Mouse (Mus musculus) cerebellum, adult 2 months (tissue): ENCODE data around the gene Zdhhc16. TPM values are rescaled to one million over a fixed set of nuclear protein-coding genes. Genes with fewer than 3 reads are reported as not detected.

ENCODE experiments used
- DNase-seq, 2 experiments: peaks; one replicate each; pipeline ENCODE4 v3.0.0; 2021
- H3K27ac ChIP-seq: fragments of 200-500 bp; 2 replicates; pipeline ENCODE4 v1.5.1; 2012; ENCODE audit warnings: low read length, control low read depth, inconsistent platforms; ENCODE audit not compliant: insufficient read depth
- H3K27me3 ChIP-seq: fragments of 200-500 bp; 2 replicates; pipeline ENCODE4 v1.6.1; 2012; ENCODE audit warnings: inconsistent platforms, mild to moderate bottlenecking, low read length, moderate library complexity; ENCODE audit not compliant: control insufficient read depth, insufficient read depth
- H3K4me1 ChIP-seq: fragments of 200-500 bp; 2 replicates; pipeline ENCODE4 v1.6.1; 2011; ENCODE audit warnings: low read length; ENCODE audit not compliant: control insufficient read depth, insufficient read depth
- H3K4me3 ChIP-seq: fragments of 200-500 bp; replicated peaks from 2 replicates; pipeline ENCODE3; 2011; ENCODE audit warnings: mild to moderate bottlenecking, low read depth, low read length, control low read depth; ENCODE audit not compliant: insufficient read depth
- CTCF ChIP-seq: fragments of 200-500 bp; IDR thresholded peaks from 2 replicates; pipeline ENCODE4 v1.5.1; 2011; ENCODE audit warnings: low read depth, mild to moderate bottlenecking, control low read depth, low read length, moderate library complexity, borderline replicate concordance; ENCODE audit not compliant: insufficient read depth
- POLR2A ChIP-seq: fragments of 200-500 bp; IDR thresholded peaks from 2 replicates; pipeline ENCODE4 v1.6.1; 2011; ENCODE audit warnings: low read length, control low read depth, borderline replicate concordance; ENCODE audit not compliant: insufficient read depth
- WGBS: fragments of 180-500 bp; shearing (Covaris S2); methylation state at CpG from one replicate; pipeline ENCODE4 v1.1.7; 2018; 5-methylcytosine and 5-hydroxymethylcytosine counted together
- polyA plus RNA-seq: library from polyadenylated mRNA; depleted of rRNA; stranded (reverse); fragments of >200 nt; gene quantifications from 2 replicates; pipeline ENCODE4 v1.2.3, GENCODE M21; 2012

Gene Zdhhc16
- polyA plus RNA-seq, 1 experiment: 60.9 TPM

- TF ChIP-seq CTCF: no peak
- no peak for TF ChIP-seq POLR2A
- H3K4me3 ChIP-seq: no peak overlapping the region
Observed at GRCm38 (mm10) chr19:41900495-41901090, 32.7 kb upstream of the Zdhhc16 start.

DNA sequence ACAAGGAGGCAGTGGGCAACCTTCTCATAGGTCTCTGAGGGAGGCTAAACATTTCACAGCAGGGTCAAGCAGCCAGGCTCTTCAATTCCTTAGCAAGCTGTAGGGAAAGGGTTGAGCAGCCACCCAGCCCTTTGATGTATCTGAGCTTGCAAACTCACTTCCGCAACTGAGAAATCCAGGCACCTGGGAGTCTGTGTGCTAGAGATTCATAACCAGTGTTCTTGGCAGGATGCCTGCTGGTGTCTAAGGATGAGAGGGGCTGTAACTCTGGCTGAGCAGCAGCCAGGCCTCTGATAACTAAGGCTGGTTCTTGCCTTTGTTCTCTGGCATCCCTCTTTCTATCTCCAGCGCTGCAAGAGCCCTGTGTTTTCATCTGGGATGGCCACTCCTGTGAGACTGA, 31.6 kb upstream of the Zdhhc16 start:
- no peaks in the 10 kb centered on the region; the same call in 1 of the 2 replicates for H3K27me3 ChIP-seq
- 56% methylated on average over 2 of the region's 2 CpGs for WGBS
- TF ChIP-seq POLR2A (no peak), CTCF (no peak)

More at GRCm38 (mm10) chr19:41900495-41901090, 32.7 kb upstream of the Zdhhc16 start:
- no peaks in the 10 kb centered on the region for H3K4me1 ChIP-seq
- DNase-seq: no peak
- 87% methylated on average over 8 of the region's 8 CpGs for WGBS
- H3K27me3 ChIP-seq: no peaks in the 10 kb centered on the region; the same call in 1 of the 2 replicates
- H3K27ac ChIP-seq: no peak overlapping the region

DNA sequence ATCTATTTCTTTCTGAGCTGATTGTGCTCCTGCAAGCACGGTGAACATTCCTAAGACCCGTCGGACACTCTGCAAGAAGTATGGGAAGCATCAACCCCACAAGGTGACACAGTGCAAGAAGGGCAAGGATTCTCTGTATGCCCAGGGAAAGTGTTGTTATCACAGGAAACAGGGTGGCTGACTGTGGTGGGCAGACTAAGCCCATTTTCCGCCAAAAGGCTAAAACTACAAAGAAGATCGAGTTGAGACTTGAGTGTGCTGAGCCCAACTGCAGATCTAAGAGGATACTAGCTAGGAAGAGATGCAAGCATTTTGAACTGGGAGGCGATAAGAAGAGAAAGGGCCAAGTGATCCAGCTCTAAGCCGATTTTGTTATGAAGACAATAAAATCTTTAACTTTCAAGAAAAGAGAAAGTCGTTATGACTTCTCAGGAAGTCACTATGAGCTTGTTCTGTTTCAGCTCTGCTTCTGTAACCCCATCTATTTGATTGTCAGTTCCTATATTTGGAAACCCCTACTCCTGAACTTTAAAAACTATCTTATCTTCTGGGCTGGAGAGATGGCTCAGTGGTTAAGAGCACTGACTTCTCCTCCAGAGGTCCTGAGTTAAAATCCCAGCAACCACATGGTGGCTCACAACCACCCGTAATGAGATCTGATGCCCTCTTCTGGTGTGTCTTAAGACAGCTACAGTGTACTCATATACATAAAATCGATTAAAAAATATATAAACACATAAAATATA, 30.3 kb upstream of the Zdhhc16 start:
- WGBS: 91% methylated on average over 10 of the region's 10 CpGs
- Histone ChIP-seq H3K4me3 (no peak overlapping the region), H3K27ac (no peak overlapping the region), H3K4me1 (peaks cover 4% of the 10 kb centered on the region; the same call in 1 of the 2 replicates), H3K27me3 (no peaks in the 10 kb centered on the region; the same call in 1 of the 2 replicates)
- DNase-seq: no peak
- TF ChIP-seq CTCF: no peak
- TF ChIP-seq POLR2A: no peak

More for the DNA sequence above, 31.6 kb upstream of the Zdhhc16 start:
- no peak overlapping the region for H3K4me3 ChIP-seq
- DNase-seq: no peak
- H3K4me1 ChIP-seq: no peaks in the 10 kb centered on the region; the same call in 1 of the 2 replicates
- no peak overlapping the region for H3K27ac ChIP-seq

- H3K27me3 ChIP-seq: no peaks in the 10 kb centered on the region; the same call in 1 of the 2 replicates
- H3K4me3 ChIP-seq: no peak overlapping the region
- WGBS: 93% methylated on average over 2 of the region's 2 CpGs
- no peak for TF ChIP-seq POLR2A
- TF ChIP-seq CTCF: no peak
- peaks cover 4% of the 10 kb centered on the region; the same call in 1 of the 2 replicates for H3K4me1 ChIP-seq
- no peak for DNase-seq
- H3K27ac ChIP-seq: no peak overlapping the region
Observed at GRCm38 (mm10) chr19:41905246-41905645, 28.0 kb upstream of the Zdhhc16 start.

DNA sequence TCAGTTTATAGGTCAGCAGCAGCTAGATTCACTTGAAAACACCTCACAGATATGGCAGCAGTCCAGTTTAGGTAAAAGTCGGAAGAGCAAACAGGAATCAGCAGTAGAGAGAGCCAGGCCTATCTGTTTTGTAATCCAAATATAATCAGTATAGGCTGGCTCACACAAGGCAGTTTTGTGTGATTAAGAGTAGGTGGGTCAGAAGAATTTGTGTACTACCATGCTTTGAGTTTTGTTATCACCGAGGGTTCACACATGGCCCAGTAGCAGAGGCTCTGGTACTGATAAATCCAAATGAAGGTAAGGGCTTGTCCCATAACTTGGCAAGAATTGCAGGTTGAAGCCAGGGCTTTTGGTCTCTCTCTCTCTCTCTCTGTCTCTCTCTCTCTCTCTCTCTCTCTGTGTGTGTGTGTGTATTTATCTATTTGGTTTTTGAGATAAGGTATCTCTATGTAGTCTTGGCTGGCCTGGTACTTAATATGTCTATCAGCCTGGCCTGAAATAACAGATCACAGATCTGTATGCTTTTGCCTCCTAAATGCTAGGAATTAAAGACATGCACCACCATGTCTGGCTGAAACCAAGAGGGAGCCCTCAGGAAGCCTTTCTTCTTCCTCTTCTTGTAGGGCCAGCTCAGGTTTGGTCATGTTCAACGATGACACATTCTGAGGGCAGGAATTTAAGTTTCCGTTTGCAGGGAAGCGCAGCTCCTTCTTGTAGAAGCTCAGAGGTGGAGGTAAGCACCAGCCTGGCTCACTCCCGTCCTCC, 26.8 kb upstream of the Zdhhc16 start:
- no peak overlapping the region for H3K27ac ChIP-seq
- 50% methylated on average over 6 of the region's 6 CpGs for WGBS
- no peak for TF ChIP-seq POLR2A
- no peak for TF ChIP-seq CTCF
- DNase-seq: no peak
- no peaks in the 10 kb centered on the region; the same call in 1 of the 2 replicates for H3K27me3 ChIP-seq
- H3K4me1 ChIP-seq: peaks cover 4% of the 10 kb centered on the region; the same call in 1 of the 2 replicates
- no peak overlapping the region for H3K4me3 ChIP-seq

- no peak overlapping the region for H3K27ac ChIP-seq
- TF ChIP-seq POLR2A (no peak), CTCF (no peak)
- H3K27me3 ChIP-seq: no peaks in the 10 kb centered on the region
- H3K4me3 ChIP-seq: no peak overlapping the region
- DNase-seq: no peak
- peaks cover 4% of the 10 kb centered on the region; the same call in 1 of the 2 replicates for H3K4me1 ChIP-seq
- 27% methylated on average over 8 of the region's 8 CpGs for WGBS
Observed at GRCm38 (mm10) chr19:41907079-41907760, 26.1 kb upstream of the Zdhhc16 start.

DNA sequence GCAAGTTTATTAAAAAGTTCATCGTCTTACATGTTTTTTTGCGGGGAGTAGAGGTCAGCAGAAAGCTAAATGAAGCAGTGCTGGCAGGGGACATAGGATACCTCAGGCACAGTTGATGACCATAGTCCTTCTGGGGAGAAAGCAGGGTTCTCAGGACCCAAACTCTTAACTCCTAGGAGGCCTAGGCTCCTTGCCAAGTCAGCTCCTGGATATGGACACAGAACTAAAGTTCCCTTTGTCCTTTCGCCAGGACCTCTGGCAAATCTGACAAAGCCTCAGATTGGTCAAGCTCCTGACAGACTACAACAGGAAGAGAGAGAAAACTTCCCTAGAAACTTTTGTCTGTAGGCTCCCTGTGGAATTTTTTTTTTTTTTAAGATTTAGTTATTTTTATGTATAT, 24.5 kb upstream of the Zdhhc16 start:
- TF ChIP-seq CTCF: no peak
- no peak for TF ChIP-seq POLR2A
- DNase-seq: no peak
- Histone ChIP-seq H3K4me1 (peaks cover 4% of the 10 kb centered on the region; the same call in 1 of the 2 replicates), H3K4me3 (no peak overlapping the region), H3K27ac (no peak overlapping the region), H3K27me3 (no peaks in the 10 kb centered on the region)
- WGBS: 72% methylated on average over 3 of the region's 3 CpGs
